Mouse (Mus musculus): ENCODE results near the gene Cfap61. TPM values are rescaled to one million over a fixed set of nuclear protein-coding genes. Genes with fewer than 3 reads are reported as not detected.

Cfap61 gene
- polyA plus RNA-seq, 1 experiment from 2014 or later, result 2.3 TPM

DNA sequence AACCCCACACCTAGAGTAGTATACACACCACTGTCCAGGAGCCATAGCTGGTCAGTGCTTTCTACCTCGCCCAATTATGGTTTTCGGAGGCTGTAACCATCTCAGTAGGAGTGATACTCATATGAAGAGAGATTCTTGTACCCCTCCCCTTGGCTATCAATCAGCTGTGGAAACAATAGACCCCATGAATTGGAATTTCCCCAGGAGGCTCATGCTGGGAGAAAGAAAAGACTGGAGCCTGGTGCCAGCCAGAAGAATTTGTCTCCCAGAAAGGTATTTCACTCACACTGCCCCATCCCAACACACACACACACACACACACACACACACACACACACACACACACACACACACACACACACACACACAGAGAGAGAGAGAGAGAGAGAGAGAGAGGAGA is 55.9 kb downstream of the Cfap61 start:
- no peaks in the 10 kb centered on the region for H3K27me3 ChIP-seq (ENCODE audit: control insufficient read depth, insufficient read depth, low read depth, low read length)
- no peaks in the 10 kb centered on the region for H3K4me1 ChIP-seq (replicated peaks; ENCODE audit: control insufficient read depth, insufficient read depth, low read length)
- no peak overlapping the region for H3K4me3 ChIP-seq (ENCODE audit: low read length)
- no peaks in the 10 kb centered on the region for H3K36me3 ChIP-seq (ENCODE audit: control insufficient read depth, insufficient read depth, low read length)
- 80% methylated on average over 2 of the region's 2 CpGs for WGBS
- no peaks in the 10 kb centered on the region for H3K9me3 ChIP-seq (ENCODE audit: control insufficient read depth, low read length)
- H3K9ac ChIP-seq (ENCODE audit: low read length), result no peak overlapping the region
- H3K27ac ChIP-seq (ENCODE audit: low read length), result no peak overlapping the region
- no peak overlapping the region for H3K4me2 ChIP-seq (ENCODE audit: low read depth, low read length)
- no peak for ATAC-seq (ENCODE audit: low read depth)

DNA sequence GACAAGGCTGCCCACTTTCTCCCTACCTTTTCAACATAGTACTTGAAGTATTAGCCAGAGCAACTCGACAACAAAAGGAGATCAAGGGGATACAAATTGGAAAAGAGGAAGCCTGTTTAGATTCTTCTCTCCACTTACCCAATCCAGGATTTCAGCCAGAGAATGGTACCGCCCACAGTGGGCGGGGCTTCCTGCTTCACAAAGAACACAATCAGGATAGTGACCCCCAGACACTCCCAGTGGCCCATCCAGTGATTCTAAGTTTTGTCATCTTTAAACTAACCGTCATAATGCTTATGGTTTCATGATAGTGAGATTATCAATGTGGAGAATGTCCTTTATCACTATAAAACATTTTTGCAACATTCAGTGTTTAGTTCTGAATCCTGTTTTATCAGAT is 61.9 kb downstream of the Cfap61 start:
- H3K9me3 ChIP-seq (ENCODE audit: control insufficient read depth, low read length), result no peaks in the 10 kb centered on the region
- no peak for ATAC-seq (ENCODE audit: low read depth)
- no peak overlapping the region for H3K9ac ChIP-seq (ENCODE audit: low read length)
- 57% methylated on average over 4 of the region's 4 CpGs for WGBS
- H3K27ac ChIP-seq (ENCODE audit: low read length), result no peak overlapping the region
- H3K36me3 ChIP-seq (ENCODE audit: control insufficient read depth, insufficient read depth, low read length), result no peaks in the 10 kb centered on the region
- H3K27me3 ChIP-seq (ENCODE audit: control insufficient read depth, insufficient read depth, low read depth, low read length), result no peaks in the 10 kb centered on the region
- no peak overlapping the region for H3K4me3 ChIP-seq (ENCODE audit: low read length)
- H3K4me1 ChIP-seq (replicated peaks; ENCODE audit: control insufficient read depth, insufficient read depth, low read length), result no peaks in the 10 kb centered on the region
- H3K4me2 ChIP-seq (ENCODE audit: low read depth, low read length), result no peak overlapping the region

DNA sequence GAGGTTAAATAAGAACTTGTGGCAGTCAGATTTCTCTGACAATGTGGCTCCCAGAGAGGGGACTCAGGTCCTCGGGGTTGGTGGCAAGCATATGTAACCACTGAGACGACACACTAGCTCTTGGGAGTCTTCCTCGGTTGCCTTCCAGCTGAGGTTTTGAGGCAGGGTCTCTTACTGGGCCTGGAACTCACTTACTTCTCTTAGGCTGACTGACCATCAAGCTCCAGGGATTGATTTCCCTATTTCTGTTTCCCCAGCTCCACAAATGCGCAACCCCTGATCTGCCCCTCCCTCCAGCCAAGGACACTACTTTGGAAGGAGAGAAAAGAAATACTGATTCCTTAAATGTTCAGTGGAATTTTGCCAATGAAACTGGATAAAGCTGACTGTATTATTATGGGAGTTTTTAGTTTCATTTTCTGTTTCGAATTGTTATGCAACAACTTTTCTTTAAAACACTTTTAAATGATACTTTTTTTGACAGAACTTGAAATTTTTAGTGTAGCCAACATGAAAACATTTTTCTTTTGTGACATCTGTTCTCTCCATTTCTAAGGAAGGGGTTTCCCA is 63.5 kb downstream of the Cfap61 start:
- 77% methylated on average over 5 of the region's 5 CpGs for WGBS
- Histone ChIP-seq H3K9ac (ENCODE audit: low read length) (no peak overlapping the region), H3K4me1 (replicated peaks; ENCODE audit: control insufficient read depth, insufficient read depth, low read length) (no peaks in the 10 kb centered on the region), H3K27ac (ENCODE audit: low read length) (no peak overlapping the region), H3K9me3 (ENCODE audit: control insufficient read depth, low read length) (no peaks in the 10 kb centered on the region), H3K27me3 (ENCODE audit: control insufficient read depth, insufficient read depth, low read depth, low read length) (no peaks in the 10 kb centered on the region), H3K4me3 (ENCODE audit: low read length) (no peak overlapping the region), H3K4me2 (ENCODE audit: low read depth, low read length) (no peak overlapping the region), H3K36me3 (ENCODE audit: control insufficient read depth, insufficient read depth, low read length) (no peaks in the 10 kb centered on the region)
- no peak for ATAC-seq (ENCODE audit: low read depth)

DNA sequence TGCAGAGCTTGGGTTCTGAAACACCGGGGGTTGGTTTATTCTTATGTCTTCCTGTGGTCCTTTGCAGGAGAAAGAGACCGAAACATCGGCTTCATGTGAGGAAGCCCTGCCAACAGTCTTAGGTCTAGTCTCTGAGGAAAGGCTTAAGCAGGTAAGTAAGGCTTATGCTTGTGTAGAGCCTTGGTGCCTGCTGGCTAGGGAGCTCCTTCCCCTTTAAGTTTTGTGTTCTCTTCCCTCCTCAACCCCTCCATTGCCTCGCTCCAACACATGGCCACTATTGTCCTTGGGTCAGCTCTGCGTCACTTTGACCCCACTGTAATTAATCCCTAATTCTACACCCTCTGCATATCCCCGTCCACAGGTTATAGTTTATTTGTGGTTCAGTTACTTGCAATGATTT is 74.2 kb downstream of the Cfap61 start:
- 78% methylated on average over 6 of the region's 6 CpGs for WGBS
- Histone ChIP-seq H3K27ac (ENCODE audit: low read length) (no peak overlapping the region), H3K9ac (ENCODE audit: low read length) (no peak overlapping the region), H3K36me3 (ENCODE audit: control insufficient read depth, insufficient read depth, low read length) (no peaks in the 10 kb centered on the region), H3K9me3 (ENCODE audit: control insufficient read depth, low read length) (no peaks in the 10 kb centered on the region), H3K27me3 (ENCODE audit: control insufficient read depth, insufficient read depth, low read depth, low read length) (no peaks in the 10 kb centered on the region), H3K4me1 (replicated peaks; ENCODE audit: control insufficient read depth, insufficient read depth, low read length) (no peaks in the 10 kb centered on the region), H3K4me3 (ENCODE audit: low read length) (no peak overlapping the region), H3K4me2 (ENCODE audit: low read depth, low read length) (no peak overlapping the region)
- no peak for ATAC-seq (ENCODE audit: low read depth)

DNA sequence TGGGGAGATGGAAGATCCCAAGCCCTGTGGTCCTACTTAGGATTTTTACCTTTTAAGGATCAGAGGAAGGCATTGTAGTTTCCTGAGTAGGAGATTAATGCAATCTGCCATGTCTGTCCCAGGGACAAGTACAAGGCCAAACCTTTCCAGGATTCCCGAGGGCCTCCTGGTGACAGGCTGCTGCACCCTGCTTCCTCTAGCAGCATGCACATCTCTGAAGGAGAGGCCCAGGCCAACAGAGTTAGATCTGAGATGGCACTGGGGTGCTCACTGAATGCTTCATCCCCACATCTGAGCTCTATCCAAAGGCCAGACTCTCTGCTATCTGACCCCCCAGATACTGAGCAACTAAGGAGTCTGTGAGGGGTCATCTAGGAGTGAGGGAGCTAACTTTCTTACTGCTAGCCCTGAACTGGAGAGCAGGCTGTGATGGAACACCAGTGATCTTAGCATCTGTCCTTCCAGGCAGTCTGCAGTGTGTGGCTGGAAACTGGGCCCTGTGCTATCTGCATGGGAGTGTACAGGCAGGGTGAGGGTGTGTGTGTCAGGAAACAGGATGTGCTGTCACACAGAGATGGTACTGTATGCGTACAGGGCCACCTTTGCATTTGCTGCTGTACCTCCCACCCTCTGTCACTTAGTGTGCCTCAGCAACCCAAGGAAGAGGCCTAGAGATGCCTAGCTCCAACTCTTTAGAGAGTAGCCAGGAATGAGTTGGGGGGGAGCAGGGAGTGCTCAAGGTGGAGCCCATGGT is 75.2 kb downstream of the Cfap61 start:
- Histone ChIP-seq H3K27ac (ENCODE audit: low read length) (no peak overlapping the region), H3K4me1 (replicated peaks; ENCODE audit: control insufficient read depth, insufficient read depth, low read length) (no peaks in the 10 kb centered on the region), H3K4me2 (ENCODE audit: low read depth, low read length) (no peak overlapping the region), H3K9ac (ENCODE audit: low read length) (no peak overlapping the region), H3K9me3 (ENCODE audit: control insufficient read depth, low read length) (no peaks in the 10 kb centered on the region), H3K27me3 (ENCODE audit: control insufficient read depth, insufficient read depth, low read depth, low read length) (no peaks in the 10 kb centered on the region), H3K36me3 (ENCODE audit: control insufficient read depth, insufficient read depth, low read length) (no peaks in the 10 kb centered on the region), H3K4me3 (ENCODE audit: low read length) (no peak overlapping the region)
- no peak for ATAC-seq (ENCODE audit: low read depth)
- WGBS, result 53% methylated on average over 2 of the region's 2 CpGs

DNA sequence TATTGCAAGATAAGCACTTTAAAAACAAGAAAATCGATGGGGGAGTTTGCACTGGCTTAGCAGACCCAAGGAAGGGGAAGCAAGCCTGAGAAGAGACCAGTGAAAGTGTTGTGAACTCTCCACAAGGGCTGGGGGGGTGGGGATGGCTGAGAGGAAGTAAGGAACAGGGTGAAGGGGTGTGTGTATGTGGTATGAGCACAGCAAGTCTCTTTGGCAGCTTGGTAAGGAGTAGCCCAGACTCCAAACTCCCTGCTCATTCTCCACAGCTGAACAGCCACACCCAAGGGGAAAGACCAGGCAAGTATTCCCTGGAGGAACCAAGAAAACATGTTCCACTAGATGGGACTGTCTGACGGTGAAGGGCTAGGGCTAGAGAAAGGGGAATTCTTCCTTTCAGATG is 76.2 kb downstream of the Cfap61 start:
- Histone ChIP-seq H3K9ac (ENCODE audit: low read length) (no peak overlapping the region), H3K9me3 (ENCODE audit: control insufficient read depth, low read length) (no peaks in the 10 kb centered on the region), H3K4me2 (ENCODE audit: low read depth, low read length) (no peak overlapping the region), H3K36me3 (ENCODE audit: control insufficient read depth, insufficient read depth, low read length) (no peaks in the 10 kb centered on the region), H3K4me3 (ENCODE audit: low read length) (no peak overlapping the region), H3K27me3 (ENCODE audit: control insufficient read depth, insufficient read depth, low read depth, low read length) (no peaks in the 10 kb centered on the region), H3K4me1 (replicated peaks; ENCODE audit: control insufficient read depth, insufficient read depth, low read length) (no peaks in the 10 kb centered on the region), H3K27ac (ENCODE audit: low read length) (no peak overlapping the region)
- WGBS, result 23% methylated on average over 2 of the region's 2 CpGs
- no peak for ATAC-seq (ENCODE audit: low read depth)

DNA sequence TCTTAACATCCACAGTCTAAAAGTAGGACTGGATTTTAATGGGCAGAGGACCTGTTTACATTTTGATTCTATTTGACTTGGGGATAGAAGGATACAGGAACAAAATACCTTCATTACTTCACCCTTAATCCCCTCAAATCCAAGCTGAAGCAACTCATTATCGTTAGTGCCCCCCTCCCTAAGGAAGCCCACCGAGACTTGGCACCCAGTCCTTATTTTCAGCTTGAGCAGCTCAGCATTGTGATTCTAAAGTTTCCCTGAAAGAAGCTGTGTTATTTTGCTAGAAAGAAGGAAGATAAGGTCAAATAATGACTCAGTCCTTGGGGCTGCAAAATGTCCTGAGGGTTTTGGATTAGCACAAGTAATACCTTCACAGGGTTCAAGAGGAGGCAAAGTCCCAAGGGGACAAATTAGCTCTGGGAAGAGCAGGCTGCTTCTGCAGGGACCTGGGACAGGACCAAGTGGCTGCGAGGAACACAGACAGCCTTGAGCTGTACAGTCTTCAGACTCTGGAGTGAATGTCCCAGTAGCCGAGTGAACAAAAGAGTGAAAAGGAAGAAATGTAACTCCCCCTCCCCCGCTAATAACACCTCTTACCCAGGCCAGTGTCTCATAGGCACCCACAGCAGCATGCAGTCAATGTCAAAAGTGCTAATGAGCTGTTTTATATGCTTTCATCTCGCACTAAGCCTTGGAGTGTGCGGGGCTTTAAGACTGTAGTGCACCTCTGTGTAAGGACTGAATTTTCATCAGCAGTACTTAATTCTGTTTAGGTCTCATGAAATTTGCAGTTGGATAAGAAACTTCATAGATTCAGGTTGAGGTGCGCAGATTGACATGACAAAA is 81.0 kb downstream of the Cfap61 start:
- H3K4me3 ChIP-seq (ENCODE audit: low read length), result no peak overlapping the region
- H3K9ac ChIP-seq (ENCODE audit: low read length), result no peak overlapping the region
- H3K4me2 ChIP-seq (ENCODE audit: low read depth, low read length), result no peak overlapping the region
- no peaks in the 10 kb centered on the region for H3K27me3 ChIP-seq (ENCODE audit: control insufficient read depth, insufficient read depth, low read depth, low read length)
- WGBS, result 61% methylated on average over 8 of the region's 8 CpGs
- H3K9me3 ChIP-seq (ENCODE audit: control insufficient read depth, low read length), result no peaks in the 10 kb centered on the region
- no peaks in the 10 kb centered on the region for H3K36me3 ChIP-seq (ENCODE audit: control insufficient read depth, insufficient read depth, low read length)
- H3K27ac ChIP-seq (ENCODE audit: low read length), result no peak overlapping the region
- no peak for ATAC-seq (ENCODE audit: low read depth)
- H3K4me1 ChIP-seq (replicated peaks; ENCODE audit: control insufficient read depth, insufficient read depth, low read length), result no peaks in the 10 kb centered on the region

DNA sequence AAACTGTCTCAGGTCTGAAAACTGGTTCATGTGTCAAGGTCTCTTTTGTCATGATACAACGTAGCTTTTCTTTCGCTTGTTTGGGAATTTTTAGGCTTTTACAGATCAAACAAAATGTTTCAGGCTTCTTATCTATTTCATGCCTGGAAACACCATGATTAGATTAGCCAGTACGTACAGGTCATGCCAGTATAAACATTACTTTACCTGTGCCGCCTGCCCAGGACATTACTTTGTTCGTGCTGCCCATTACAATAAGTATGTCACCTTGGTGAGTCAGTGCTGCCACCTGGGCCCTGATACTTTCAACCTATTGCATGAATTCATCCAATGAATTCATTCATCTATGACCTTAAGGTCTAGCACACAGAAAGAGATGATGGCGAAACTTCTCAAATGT is 88.3 kb downstream of the Cfap61 start:
- H3K4me2 ChIP-seq (ENCODE audit: low read depth, low read length), result no peak overlapping the region
- 52% methylated on average over 6 of the region's 6 CpGs for WGBS
- no peaks in the 10 kb centered on the region for H3K27me3 ChIP-seq (ENCODE audit: control insufficient read depth, insufficient read depth, low read depth, low read length)
- no peaks in the 10 kb centered on the region for H3K36me3 ChIP-seq (ENCODE audit: control insufficient read depth, insufficient read depth, low read length)
- H3K9ac ChIP-seq (ENCODE audit: low read length), result no peak overlapping the region
- H3K4me3 ChIP-seq (ENCODE audit: low read length), result no peak overlapping the region
- ATAC-seq (ENCODE audit: low read depth), result no peak
- H3K4me1 ChIP-seq (replicated peaks; ENCODE audit: control insufficient read depth, insufficient read depth, low read length), result no peaks in the 10 kb centered on the region
- no peak overlapping the region for H3K27ac ChIP-seq (ENCODE audit: low read length)
- H3K9me3 ChIP-seq (ENCODE audit: control insufficient read depth, low read length), result no peaks in the 10 kb centered on the region

DNA sequence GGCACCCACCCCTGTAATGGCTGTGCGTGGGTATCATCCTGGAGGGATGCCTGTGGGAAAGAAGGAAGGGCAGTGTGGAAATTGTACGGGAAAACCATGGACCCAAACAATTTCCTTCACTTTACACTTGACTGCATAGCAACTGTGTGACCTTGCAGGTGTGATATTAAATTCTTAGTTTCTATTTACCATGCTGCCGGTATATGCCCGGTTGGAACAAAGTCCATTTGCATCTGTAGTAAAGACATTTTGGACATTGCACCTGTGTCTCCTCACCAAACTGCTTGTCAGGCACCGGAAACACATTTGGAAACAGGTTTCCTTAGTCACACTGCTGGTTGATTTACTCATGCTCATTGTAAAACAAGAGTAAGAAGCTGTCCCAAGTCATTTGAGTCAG is 109.1 kb downstream of the Cfap61 start:
- H3K36me3 ChIP-seq (ENCODE audit: control insufficient read depth, insufficient read depth, low read length), result no peaks in the 10 kb centered on the region
- no peaks in the 10 kb centered on the region for H3K9me3 ChIP-seq (ENCODE audit: control insufficient read depth, low read length)
- ATAC-seq (ENCODE audit: low read depth), result no peak
- H3K4me2 ChIP-seq (ENCODE audit: low read depth, low read length), result no peak overlapping the region
- no peaks in the 10 kb centered on the region for H3K4me1 ChIP-seq (replicated peaks; ENCODE audit: control insufficient read depth, insufficient read depth, low read length)
- 82% methylated on average over 5 of the region's 5 CpGs for WGBS
- H3K27me3 ChIP-seq (ENCODE audit: control insufficient read depth, insufficient read depth, low read depth, low read length), result no peaks in the 10 kb centered on the region
- H3K27ac ChIP-seq (ENCODE audit: low read length), result no peak overlapping the region
- H3K9ac ChIP-seq (ENCODE audit: low read length), result no peak overlapping the region
- no peak overlapping the region for H3K4me3 ChIP-seq (ENCODE audit: low read length)

All from lung, embryonic 16.5 days (tissue).